Comparison of ENCODE assay signal across 23 mouse cellular contexts in the genomic region with DNA sequence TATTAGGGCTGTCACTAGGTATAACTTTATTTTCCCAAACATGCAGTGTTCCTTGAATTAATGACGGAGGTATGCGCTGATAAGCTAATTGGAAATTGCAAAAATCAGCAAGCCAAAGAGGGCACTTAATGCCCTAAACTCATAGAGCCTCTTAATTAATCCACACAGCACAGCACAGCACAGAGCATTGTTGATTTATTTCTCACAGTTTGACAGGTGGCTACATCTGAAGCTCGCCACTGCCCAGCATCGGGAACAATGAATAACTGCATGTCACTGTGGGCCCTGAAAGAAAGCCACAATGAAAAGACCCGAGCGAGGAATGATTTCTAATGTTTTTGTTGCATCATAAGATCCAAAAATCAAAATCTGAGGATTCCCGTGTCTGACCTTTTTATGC.
DNase-seq lines count a peak whose midpoint lies in the region; ATAC-seq and TF ChIP-seq lines count a peak whose summit lies in the region.
"Had no signal": no experiment of that assay in that cellular context is flagged by ENCODE, and none has a peak within 500 bp of the region (broad histone marks: within the 10 kb centered on the region; RNA-seq: fewer than 3 reads in every experiment).

No protein-coding gene starts in this region.

- no peak overlapping the region for H3K9ac ChIP-seq in forebrain, embryonic 15.5 days (replicated peaks)
- H3K9ac ChIP-seq in midbrain, postnatal 0 days (replicated peaks; ENCODE audit: low read length, poor library complexity, severe bottlenecking): no peak overlapping the region
- H3K9ac ChIP-seq: embryonic facial prominence, embryonic 13.5 days; heart, embryonic 13.5 days; hindbrain, embryonic 13.5 days; midbrain, embryonic 12.5 days had no signal

- peak; percentile 57; the same call in 1 of the 2 replicates for ATAC-seq in forebrain, embryonic 15.5 days (replicated peaks)
- no peak for ATAC-seq in midbrain, postnatal 0 days (ENCODE audit: low FRiP score)

- WGBS in forebrain, embryonic 15.5 days: 10% methylated on average over 7 of the region's 7 CpGs
- 25% methylated on average over 7 of the region's 7 CpGs for WGBS in midbrain, postnatal 0 days

- no peaks in the 10 kb centered on the region for H3K27me3 ChIP-seq in forebrain, embryonic 15.5 days
- no peaks in the 10 kb centered on the region for H3K27me3 ChIP-seq in midbrain, postnatal 0 days (ENCODE audit: insufficient read depth, low read length)
- H3K27me3 ChIP-seq: embryonic facial prominence, embryonic 13.5 days; heart, embryonic 13.5 days; hindbrain, embryonic 13.5 days; midbrain, embryonic 12.5 days had no signal

- DNase-seq in embryo, embryonic 11 days: peak; percentile 9
- DNase-seq in embryo, embryonic 9.5 days (ENCODE audit: extremely low spot score): no peak
- DNase-seq in left cerebral cortex, adult 2 months (ENCODE audit: extremely low spot score in 1 of 2, low spot score in 2 of 2): no peak
- DNase-seq in left cerebral cortex, adult 11 months (ENCODE audit: low spot score): no peak
- DNase-seq in midbrain, postnatal 0 days (ENCODE audit: low spot score): peak; percentile 50
- DNase-seq in lung, postnatal 10 days: no peak
- DNase-seq in gastrocnemius, postnatal 25 days: no peak
- DNase-seq: adrenal gland, postnatal 25 days; cerebellum, adult 9-10 months; gastrocnemius, postnatal 10 days; heart, adult 18-20 months; heart, postnatal 14 days; kidney, adult 2 months; right cerebral cortex, postnatal 25 days; spleen, adult 18-20 months had no signal

- intact Hi-C loops in left cerebral cortex, adult 2 months (cut with DNase I): no loop called here

- H3K4me2 ChIP-seq in forebrain, embryonic 15.5 days (replicated peaks): no peak overlapping the region
- H3K4me2 ChIP-seq in midbrain, postnatal 0 days (ENCODE audit: low read depth, low read length, poor library complexity, severe bottlenecking): no peak overlapping the region
- H3K4me2 ChIP-seq: embryonic facial prominence, embryonic 13.5 days; heart, embryonic 13.5 days; hindbrain, embryonic 13.5 days; midbrain, embryonic 12.5 days had no signal

- no peak overlapping the region for H3K4me3 ChIP-seq in left cerebral cortex, adult 2 months
- no peak overlapping the region for H3K4me3 ChIP-seq in forebrain, embryonic 15.5 days
- H3K4me3 ChIP-seq in midbrain, postnatal 0 days (ENCODE audit: low read depth, low read length): no peak overlapping the region
- H3K4me3 ChIP-seq: embryonic facial prominence, embryonic 13.5 days; erythroblast, embryonic 14.5 days; heart, embryonic 13.5 days; hindbrain, embryonic 13.5 days; midbrain, embryonic 12.5 days had no signal

- no peaks in the 10 kb centered on the region for H3K9me3 ChIP-seq in forebrain, embryonic 15.5 days
- no peaks in the 10 kb centered on the region for H3K9me3 ChIP-seq in midbrain, postnatal 0 days (ENCODE audit: low read length)
- H3K9me3 ChIP-seq: embryonic facial prominence, embryonic 13.5 days; heart, embryonic 13.5 days; hindbrain, embryonic 13.5 days; midbrain, embryonic 12.5 days had no signal

- TF ChIP-seq CTCF in left cerebral cortex, adult 2 months (IDR thresholded peaks at IDR 0.05): no peak
- TF ChIP-seq CTCF in midbrain, postnatal 0 days (IDR thresholded peaks at IDR 0.05): no peak

- peaks cover 27% of the 10 kb centered on the region for H3K4me1 ChIP-seq in forebrain, embryonic 15.5 days
- H3K4me1 ChIP-seq in midbrain, postnatal 0 days (ENCODE audit: insufficient read depth, low read length): 0 out of 2 replicates have a peak, but pooled peaks cover 3% of the 10 kb centered on the region
- H3K4me1 ChIP-seq: embryonic facial prominence, embryonic 13.5 days; heart, embryonic 13.5 days had no signal

- peak overlapping the region; percentile 71; the same call in 1 of the 2 replicates for H3K27ac ChIP-seq in left cerebral cortex, adult 2 months
- 0 out of 2 replicates have a peak overlapping the region, but pooled peaks have one; percentile 35 for H3K27ac ChIP-seq in forebrain, embryonic 15.5 days (replicated peaks)
- H3K27ac ChIP-seq in midbrain, postnatal 0 days (ENCODE audit: low read depth, low read length): no peak overlapping the region
- H3K27ac ChIP-seq: embryonic facial prominence, embryonic 13.5 days; heart, embryonic 13.5 days; hindbrain, embryonic 13.5 days; kidney, postnatal 0 days; macrophage; midbrain, embryonic 12.5 days had no signal

- H3K36me3 ChIP-seq in forebrain, embryonic 15.5 days: no peaks in the 10 kb centered on the region
- no peaks in the 10 kb centered on the region for H3K36me3 ChIP-seq in midbrain, postnatal 0 days (ENCODE audit: insufficient read depth, low read length)
- H3K36me3 ChIP-seq: embryonic facial prominence, embryonic 13.5 days; heart, embryonic 13.5 days; hindbrain, embryonic 13.5 days; midbrain, embryonic 12.5 days had no signal

Comparison
In these comparisons a context has a peak if more than half of its experiments do, and no peak if none do; other contexts are left out.
1. DNase-seq: peak in embryo, embryonic 11 days (single experiment) and midbrain, postnatal 0 days (single experiment); none in embryo, embryonic 9.5 days (single experiment), left cerebral cortex, adult 2 months (0 of 2), left cerebral cortex, adult 11 months (single experiment), lung, postnatal 10 days (single experiment) and gastrocnemius, postnatal 25 days (single experiment).